Mouse (Mus musculus) ES-Bruce4 (cell line): ENCODE measurements around the gene Ccl11. TPM values are rescaled to one million over a fixed set of nuclear protein-coding genes. Genes with fewer than 3 reads are reported as not detected.

Experiments used
- H3K27ac ChIP-seq: 2 replicates; pipeline ENCODE4 v1.5.1; 2012; ENCODE audit warnings: low read length, inconsistent platforms; ENCODE audit not compliant: insufficient read depth
- H3K27me3 ChIP-seq: 2 replicates; pipeline ENCODE4 v1.6.1; 2012; ENCODE audit warnings: mild to moderate bottlenecking, low read length, inconsistent platforms; ENCODE audit not compliant: control insufficient read depth, poor library complexity, insufficient read depth, severe bottlenecking
- H3K36me3 ChIP-seq: 2 replicates; pipeline ENCODE4 v1.6.1; 2012; ENCODE audit warnings: inconsistent platforms, mild to moderate bottlenecking, low read length, moderate library complexity; ENCODE audit not compliant: control insufficient read depth, poor library complexity, insufficient read depth, severe bottlenecking
- H3K4me1 ChIP-seq: one replicate; pipeline ENCODE4 v1.8.1; 2011; ENCODE audit warnings: low read length; ENCODE audit not compliant: control insufficient read depth, insufficient read depth
- H3K4me3 ChIP-seq: 2 replicates; pipeline ENCODE4 v1.5.1; 2011; ENCODE audit warnings: low read depth, mild to moderate bottlenecking, low read length
- H3K9ac ChIP-seq: 2 replicates; pipeline ENCODE4 v1.6.1; 2012; ENCODE audit warnings: low read depth, mild to moderate bottlenecking, inconsistent platforms; ENCODE audit not compliant: poor library complexity, severe bottlenecking
- H3K9me3 ChIP-seq: replicated peaks from 2 replicates; pipeline ENCODE4 v1.6.1; 2012; ENCODE audit warnings: mild to moderate bottlenecking, low read length, inconsistent platforms; ENCODE audit not compliant: control insufficient read depth, poor library complexity, insufficient read depth, severe bottlenecking
- CTCF ChIP-seq: IDR thresholded peaks from one replicate; pipeline ENCODE4 v1.8.1; 2011; ENCODE audit warnings: low read depth, low read length
- EP300 ChIP-seq: IDR thresholded peaks from 2 replicates; pipeline ENCODE4 v1.6.1; 2011; ENCODE audit warnings: low read depth, low read length; ENCODE audit not compliant: insufficient read depth
- POLR2A ChIP-seq: IDR thresholded peaks from one replicate; pipeline ENCODE4 v1.8.1; 2011; ENCODE audit warnings: low read length; ENCODE audit not compliant: insufficient read depth
- polyA plus RNA-seq: library from polyadenylated mRNA; stranded (reverse); fragments of >200 nt; gene quantifications from 2 replicates; pipeline ENCODE4 v1.2.4, GENCODE M21; 2011; ENCODE audit warnings: low read depth; ENCODE audit not compliant: missing spikeins, insufficient read depth, insufficient read length

The Ccl11 gene
- polyA plus RNA-seq, 1 experiment: not detected

GRCm38 (mm10) chr11:82109611-82110010 is 52.0 kb downstream of the Ccl11 start:
- Histone ChIP-seq H3K27ac (no peak overlapping the region), H3K4me3 (no peak overlapping the region), H3K4me1 (no peaks in the 10 kb centered on the region), H3K9ac (no peak overlapping the region), H3K36me3 (no peaks in the 10 kb centered on the region), H3K9me3 (0 out of 2 replicates have a peak, but pooled peaks cover 4% of the 10 kb centered on the region), H3K27me3 (no peaks in the 10 kb centered on the region)
- no peak for TF ChIP-seq POLR2A
- TF ChIP-seq CTCF: no peak
- no peak for TF ChIP-seq EP300

DNA sequence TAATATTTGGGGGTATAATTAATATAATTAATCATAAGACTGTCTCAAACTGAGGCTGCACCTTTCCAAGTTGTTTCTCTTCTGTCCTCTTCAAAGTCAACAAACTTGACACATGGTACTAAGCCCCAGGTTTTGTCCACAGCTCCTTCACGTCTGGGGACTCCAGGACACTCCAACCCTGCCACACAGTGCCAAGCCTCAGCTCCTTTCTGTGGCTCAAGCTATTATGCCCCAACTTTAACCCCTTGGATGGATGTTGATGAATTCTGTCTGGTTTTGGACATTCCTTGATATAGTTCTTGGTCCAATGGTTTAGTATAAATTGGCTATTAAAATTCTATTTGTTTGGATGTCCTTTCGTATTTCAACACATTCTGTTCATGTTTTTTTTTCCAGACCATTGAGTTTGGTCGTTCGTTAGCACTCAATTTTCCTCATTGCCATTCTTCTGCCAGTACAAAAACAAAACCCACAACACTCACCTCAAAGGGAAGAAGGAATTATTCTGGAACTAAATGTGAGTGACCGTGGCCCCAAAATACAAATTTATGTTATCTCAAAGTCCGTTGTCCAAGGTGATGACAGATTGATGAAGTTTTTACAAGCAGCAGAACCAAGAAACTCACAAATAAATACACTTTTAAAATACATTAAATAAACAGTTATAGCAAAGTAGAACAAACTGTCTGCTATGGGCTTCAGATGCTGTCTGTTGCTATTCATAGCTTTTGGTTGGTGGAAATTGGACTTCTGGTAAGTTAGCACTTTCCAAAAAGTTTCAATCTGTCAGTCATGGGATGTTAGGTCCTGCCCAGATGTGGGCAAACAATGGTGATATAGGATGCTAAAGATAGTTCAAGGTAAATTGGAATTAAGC is 53.0 kb downstream of the Ccl11 start:
- H3K27me3 ChIP-seq: no peaks in the 10 kb centered on the region
- no peak overlapping the region for H3K4me3 ChIP-seq
- no peak overlapping the region for H3K9ac ChIP-seq
- no peak overlapping the region for H3K27ac ChIP-seq
- H3K4me1 ChIP-seq: no peaks in the 10 kb centered on the region
- no peaks in the 10 kb centered on the region for H3K36me3 ChIP-seq
- 0 out of 2 replicates have a peak, but pooled peaks cover 4% of the 10 kb centered on the region for H3K9me3 ChIP-seq
- TF ChIP-seq CTCF (no peak), EP300 (no peak), POLR2A (no peak)

Other genes with a start within 250 kb of the Ccl11 start
- gene 5530401A14Rik, start 197.2 kb upstream of the Ccl11 start, polyA plus RNA-seq: not detected in 2 replicates
- gene Asic2, start 89.4 kb upstream of the Ccl11 start, polyA plus RNA-seq: not detected in 2 replicates
- 4.2 and 4.3 TPM in 2 replicates for gene Ccl2, start 22.3 kb upstream of the Ccl11 start, polyA plus RNA-seq
- not detected in 2 replicates for gene Gm17268, start 19.3 kb upstream of the Ccl11 start, polyA plus RNA-seq
- 2.3 and 3.3 TPM in 2 replicates for gene Ccl7, start 12.1 kb upstream of the Ccl11 start, polyA plus RNA-seq
- gene Ccl12, start 44.0 kb downstream of the Ccl11 start, polyA plus RNA-seq: not detected in 2 replicates
- 1.4 TPM in 1 of 2 replicates, not detected in the other for gene Ccl8, start 57.4 kb downstream of the Ccl11 start, polyA plus RNA-seq
- not detected in 2 replicates for gene Ccl1, start 247.9 kb downstream of the Ccl11 start, polyA plus RNA-seq